Mouse (Mus musculus): ENCODE results near the gene Atp2a2. TPM values are rescaled to one million over a fixed set of nuclear protein-coding genes. Genes with fewer than 3 reads are reported as not detected.

The Atp2a2 gene
- total RNA-seq (2014; fragmentation: Nextera tagmentation) (61.6 and 74.4 TPM in 2 replicates), total RNA-seq (2017) (62.6 and 73.6 TPM in 2 replicates), polyA plus RNA-seq (2012) (39.8 and 47.5 TPM in 2 replicates)

DNA sequence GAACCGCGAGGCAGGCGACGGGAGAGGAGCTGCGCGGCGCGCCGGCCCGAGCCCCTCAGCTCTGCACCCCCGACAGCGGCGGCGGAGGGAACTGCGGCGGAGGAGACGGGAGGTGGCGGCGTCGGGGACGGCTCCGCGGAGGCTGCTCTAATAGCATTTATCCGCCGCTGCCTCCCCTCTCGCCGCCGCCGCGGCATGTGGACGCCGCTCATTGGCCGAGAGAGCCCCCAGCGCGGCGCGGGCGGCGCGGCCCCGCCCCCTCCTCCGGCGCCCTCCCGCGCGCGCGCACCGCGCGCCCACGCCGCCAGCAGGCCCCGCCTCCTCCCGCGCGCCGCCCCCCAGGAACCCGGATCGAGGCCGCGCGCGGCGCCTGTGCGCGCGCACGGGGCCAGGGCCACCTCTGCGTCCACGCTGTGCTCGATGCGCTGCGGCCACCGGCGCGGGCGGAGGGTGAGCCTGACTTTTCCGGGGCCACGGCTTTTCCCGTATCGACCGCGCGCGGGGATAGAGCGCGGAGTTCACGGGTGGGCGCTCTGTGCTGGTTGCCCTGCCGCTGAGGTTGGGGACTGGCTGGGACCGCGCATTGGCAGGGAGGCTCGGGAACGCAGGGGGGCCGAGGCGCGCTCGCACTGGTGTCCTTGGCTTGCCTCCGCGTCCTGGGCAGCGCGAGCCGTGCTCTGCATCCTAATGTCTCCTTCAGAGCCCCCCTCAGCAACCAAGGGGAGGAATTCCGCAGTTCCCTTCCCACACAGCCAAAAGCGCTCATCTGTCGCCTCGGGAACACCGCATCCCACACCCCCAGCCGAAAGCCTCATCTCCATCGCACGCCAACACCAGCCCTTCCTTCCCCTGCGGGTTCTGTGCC is at the start of gene Atp2a2:
Atp2a2 (minus strand) TSS at position 149 of the 865 bp plus-strand sequence.
- peak within 1 kb of the TSS; percentile 92 for H3K4me3 ChIP-seq (ENCODE audit: low read depth, low read length)
- peak; percentile 97 for DNase-seq (ENCODE audit: low spot score)
- H3K36me3 ChIP-seq (replicated peaks) = peaks cover 15% of the 10 kb centered on the region
- no peak for TF ChIP-seq POLR2AphosphoS5 (IDR thresholded peaks at IDR 0.05; ENCODE audit: insufficient replicate concordance, low read depth, low read length)
- no peak for TF ChIP-seq CTCF (IDR thresholded peaks at IDR 0.05; ENCODE audit: low read depth, low read length)
- no peak for TF ChIP-seq GATA1 (IDR thresholded peaks at IDR 0.05; ENCODE audit: borderline replicate concordance, low read length)
- peaks cover 14% of the 10 kb centered on the region for H3K27me3 ChIP-seq (ENCODE audit: insufficient read depth, low read length)
- peak; percentile 66 for ATAC-seq (ENCODE audit: extremely low read depth, insufficient number of reproducible peaks, low FRiP score, poor library complexity, severe bottlenecking)
- H3K4me1 ChIP-seq (ENCODE audit: insufficient read depth, low read depth, low read length) = peaks cover 28% of the 10 kb centered on the region
- peaks cover 5% of the 10 kb centered on the region for H3K9me3 ChIP-seq (replicated peaks)

DNA sequence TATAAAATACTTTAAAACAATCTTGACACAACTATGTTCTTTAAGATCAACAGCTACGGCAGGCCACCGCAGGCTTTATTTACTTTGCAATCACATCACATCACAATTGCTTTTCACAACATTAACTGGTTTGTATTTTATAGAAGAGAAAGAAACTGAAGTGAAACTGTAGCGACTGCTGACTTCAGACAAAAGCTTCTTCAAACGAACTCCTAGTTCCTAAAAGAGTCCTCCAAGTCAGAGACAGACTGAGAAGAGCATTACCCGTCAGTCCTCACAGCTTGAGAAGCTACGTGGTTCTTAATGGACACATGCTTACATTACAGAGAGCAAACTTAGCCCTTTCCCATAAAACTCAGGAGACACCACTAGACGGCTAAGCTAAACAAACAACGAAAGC is 48.4 kb upstream of the Atp2a2 start:
- no peak for DNase-seq (ENCODE audit: low spot score)
- no peaks in the 10 kb centered on the region; the same call in 1 of the 2 replicates for H3K4me1 ChIP-seq (ENCODE audit: insufficient read depth, low read depth, low read length)
- no peak for ATAC-seq (ENCODE audit: extremely low read depth, insufficient number of reproducible peaks, low FRiP score, poor library complexity, severe bottlenecking)
- H3K27me3 ChIP-seq (ENCODE audit: insufficient read depth, low read length) = no peaks in the 10 kb centered on the region
- no peak overlapping the region for H3K4me3 ChIP-seq (ENCODE audit: low read depth, low read length)
- TF ChIP-seq CTCF (IDR thresholded peaks at IDR 0.05; ENCODE audit: low read depth, low read length) (no peak), GATA2 (IDR thresholded peaks at IDR 0.05; ENCODE audit: borderline replicate concordance, low read depth, low read length) (no peak), TAL1 (conservative IDR thresholded peaks at IDR 0.05; ENCODE audit: low read depth, low read length) (no peak), GATA1 (IDR thresholded peaks at IDR 0.05; ENCODE audit: borderline replicate concordance, low read length) (no peak), POLR2AphosphoS5 (IDR thresholded peaks at IDR 0.05; ENCODE audit: insufficient replicate concordance, low read depth, low read length) (no peak)
- H3K36me3 ChIP-seq (replicated peaks) = peaks cover 10% of the 10 kb centered on the region
- H3K9me3 ChIP-seq (replicated peaks) = no peaks in the 10 kb centered on the region

DNA sequence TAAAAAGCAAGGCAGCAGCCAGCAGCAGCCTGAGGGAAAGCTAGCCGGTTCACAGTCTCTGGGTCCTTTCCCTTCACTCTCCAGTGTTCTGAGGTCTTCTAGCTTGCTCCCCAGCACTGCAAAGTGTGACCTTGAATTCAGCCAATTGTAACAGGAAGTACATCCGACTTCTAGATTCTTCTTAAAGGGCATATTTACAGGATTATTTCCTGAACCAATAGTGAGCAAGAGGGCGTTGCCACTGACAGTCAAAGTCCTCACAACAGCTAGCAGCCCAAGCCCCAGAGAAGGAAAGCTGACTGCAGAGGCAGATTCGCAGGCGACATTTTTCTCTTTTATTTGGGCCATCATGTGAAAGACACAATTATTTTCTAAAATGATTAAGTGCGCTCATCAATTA is 46.6 kb upstream of the Atp2a2 start:
- peaks cover 10% of the 10 kb centered on the region for H3K36me3 ChIP-seq (replicated peaks)
- no peaks in the 10 kb centered on the region; the same call in 1 of the 2 replicates for H3K4me1 ChIP-seq (ENCODE audit: insufficient read depth, low read depth, low read length)
- DNase-seq (ENCODE audit: low spot score) = no peak
- no peak for ATAC-seq (ENCODE audit: extremely low read depth, insufficient number of reproducible peaks, low FRiP score, poor library complexity, severe bottlenecking)
- TF ChIP-seq TAL1 (conservative IDR thresholded peaks at IDR 0.05; ENCODE audit: low read depth, low read length) = no peak
- TF ChIP-seq CTCF (IDR thresholded peaks at IDR 0.05; ENCODE audit: low read depth, low read length) = no peak
- H3K4me3 ChIP-seq (ENCODE audit: low read depth, low read length) = no peak overlapping the region
- H3K9me3 ChIP-seq (replicated peaks) = no peaks in the 10 kb centered on the region
- no peaks in the 10 kb centered on the region for H3K27me3 ChIP-seq (ENCODE audit: insufficient read depth, low read length)

DNA sequence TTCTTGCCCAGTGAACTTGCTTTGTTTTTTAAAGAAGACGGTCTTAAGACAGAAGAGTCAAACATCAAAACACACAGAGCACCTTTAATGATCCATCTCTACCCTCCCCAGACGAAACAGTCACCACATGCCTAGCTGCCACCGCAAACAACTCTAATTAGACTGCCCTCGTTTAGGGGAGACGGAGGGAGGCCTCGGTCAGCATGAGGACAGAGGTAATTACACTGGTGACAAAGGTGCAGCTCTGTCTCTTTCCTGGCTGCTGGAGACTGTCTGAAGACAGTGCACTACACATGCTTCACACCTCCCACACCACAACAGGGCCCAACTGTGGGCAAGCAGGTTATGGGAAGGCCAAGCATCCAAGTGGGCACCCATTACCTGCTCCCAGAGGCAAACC is 45.8 kb upstream of the Atp2a2 start:
- no peak for ATAC-seq (ENCODE audit: extremely low read depth, insufficient number of reproducible peaks, low FRiP score, poor library complexity, severe bottlenecking)
- DNase-seq (ENCODE audit: low spot score) = no peak
- TF ChIP-seq TAL1 (conservative IDR thresholded peaks at IDR 0.05; ENCODE audit: low read depth, low read length) (no peak), CTCF (IDR thresholded peaks at IDR 0.05; ENCODE audit: low read depth, low read length) (no peak), GATA2 (IDR thresholded peaks at IDR 0.05; ENCODE audit: borderline replicate concordance, low read depth, low read length) (no peak), GATA1 (IDR thresholded peaks at IDR 0.05; ENCODE audit: borderline replicate concordance, low read length) (no peak), POLR2AphosphoS5 (IDR thresholded peaks at IDR 0.05; ENCODE audit: insufficient replicate concordance, low read depth, low read length) (no peak)
- Histone ChIP-seq H3K4me3 (ENCODE audit: low read depth, low read length) (no peak overlapping the region), H3K36me3 (replicated peaks) (peaks cover 7% of the 10 kb centered on the region), H3K4me1 (ENCODE audit: insufficient read depth, low read depth, low read length) (no peaks in the 10 kb centered on the region; the same call in 1 of the 2 replicates), H3K27me3 (ENCODE audit: insufficient read depth, low read length) (no peaks in the 10 kb centered on the region), H3K9me3 (replicated peaks) (no peaks in the 10 kb centered on the region)

DNA sequence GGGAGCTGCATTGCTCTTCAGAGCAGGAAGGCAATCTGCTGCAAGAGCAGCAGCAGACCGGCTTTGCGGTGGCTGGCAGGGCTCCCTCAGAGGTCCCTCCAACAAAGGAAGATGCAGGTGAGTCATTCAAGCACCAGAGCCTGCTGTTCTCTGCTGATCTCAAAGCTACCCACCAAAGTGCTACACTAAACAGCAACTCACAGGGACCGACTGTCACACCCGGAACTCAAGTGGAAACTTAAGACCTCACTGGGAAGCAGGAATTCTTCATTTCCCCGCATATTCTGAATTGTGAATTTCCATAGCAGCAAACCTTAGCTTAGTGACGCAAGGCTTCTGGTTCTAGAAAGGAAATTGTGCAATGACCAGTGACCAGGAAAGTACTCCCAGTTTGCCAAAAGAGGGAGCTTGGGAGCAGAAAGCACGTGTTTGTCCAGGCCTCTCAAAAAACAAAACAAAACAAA is 45.3 kb upstream of the Atp2a2 start:
- TF ChIP-seq GATA2 (IDR thresholded peaks at IDR 0.05; ENCODE audit: borderline replicate concordance, low read depth, low read length) (no peak), TAL1 (conservative IDR thresholded peaks at IDR 0.05; ENCODE audit: low read depth, low read length) (no peak), GATA1 (IDR thresholded peaks at IDR 0.05; ENCODE audit: borderline replicate concordance, low read length) (no peak), CTCF (IDR thresholded peaks at IDR 0.05; ENCODE audit: low read depth, low read length) (no peak), POLR2AphosphoS5 (IDR thresholded peaks at IDR 0.05; ENCODE audit: insufficient replicate concordance, low read depth, low read length) (no peak)
- peaks cover 5% of the 10 kb centered on the region for H3K36me3 ChIP-seq (replicated peaks)
- DNase-seq (ENCODE audit: low spot score) = no peak
- H3K9me3 ChIP-seq (replicated peaks) = no peaks in the 10 kb centered on the region
- H3K4me1 ChIP-seq (ENCODE audit: insufficient read depth, low read depth, low read length) = no peaks in the 10 kb centered on the region; the same call in 1 of the 2 replicates
- ATAC-seq (ENCODE audit: extremely low read depth, insufficient number of reproducible peaks, low FRiP score, poor library complexity, severe bottlenecking) = no peak
- H3K4me3 ChIP-seq (ENCODE audit: low read depth, low read length) = no peak overlapping the region
- H3K27me3 ChIP-seq (ENCODE audit: insufficient read depth, low read length) = no peaks in the 10 kb centered on the region

DNA sequence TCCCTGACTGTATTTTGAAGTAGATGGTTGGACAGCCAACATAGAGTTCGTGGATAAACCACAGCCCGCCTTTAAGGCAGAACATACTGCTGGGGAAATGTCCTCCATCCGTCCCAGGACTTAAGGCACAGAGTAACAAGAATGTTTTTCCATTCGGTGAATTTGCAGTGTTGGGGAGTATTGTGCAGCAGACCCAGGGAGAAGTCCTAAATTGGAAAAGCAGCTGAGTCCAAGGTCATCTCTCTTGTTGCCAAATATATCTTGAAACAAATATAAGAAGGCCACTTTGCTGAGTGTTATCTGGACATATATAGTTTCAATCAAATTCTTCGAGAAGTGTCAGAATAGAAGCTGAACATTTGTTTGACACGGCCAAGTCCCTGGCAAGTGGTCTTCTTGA is 41.4 kb upstream of the Atp2a2 start:
- Histone ChIP-seq H3K36me3 (replicated peaks) (peaks cover 3% of the 10 kb centered on the region), H3K4me1 (ENCODE audit: insufficient read depth, low read depth, low read length) (no peaks in the 10 kb centered on the region; the same call in 1 of the 2 replicates), H3K27me3 (ENCODE audit: insufficient read depth, low read length) (0 out of 2 replicates have a peak, but pooled peaks cover 2% of the 10 kb centered on the region), H3K9me3 (replicated peaks) (no peaks in the 10 kb centered on the region), H3K4me3 (ENCODE audit: low read depth, low read length) (no peak overlapping the region)
- no peak for DNase-seq (ENCODE audit: low spot score)
- TF ChIP-seq GATA2 (IDR thresholded peaks at IDR 0.05; ENCODE audit: borderline replicate concordance, low read depth, low read length) (no peak), CTCF (IDR thresholded peaks at IDR 0.05; ENCODE audit: low read depth, low read length) (no peak), GATA1 (IDR thresholded peaks at IDR 0.05; ENCODE audit: borderline replicate concordance, low read length) (no peak), POLR2AphosphoS5 (IDR thresholded peaks at IDR 0.05; ENCODE audit: insufficient replicate concordance, low read depth, low read length) (no peak), TAL1 (conservative IDR thresholded peaks at IDR 0.05; ENCODE audit: low read depth, low read length) (no peak)
- ATAC-seq (ENCODE audit: extremely low read depth, insufficient number of reproducible peaks, low FRiP score, poor library complexity, severe bottlenecking) = no peak
